ENCODE assay signal across 8 mouse cellular contexts in the genomic region with DNA sequence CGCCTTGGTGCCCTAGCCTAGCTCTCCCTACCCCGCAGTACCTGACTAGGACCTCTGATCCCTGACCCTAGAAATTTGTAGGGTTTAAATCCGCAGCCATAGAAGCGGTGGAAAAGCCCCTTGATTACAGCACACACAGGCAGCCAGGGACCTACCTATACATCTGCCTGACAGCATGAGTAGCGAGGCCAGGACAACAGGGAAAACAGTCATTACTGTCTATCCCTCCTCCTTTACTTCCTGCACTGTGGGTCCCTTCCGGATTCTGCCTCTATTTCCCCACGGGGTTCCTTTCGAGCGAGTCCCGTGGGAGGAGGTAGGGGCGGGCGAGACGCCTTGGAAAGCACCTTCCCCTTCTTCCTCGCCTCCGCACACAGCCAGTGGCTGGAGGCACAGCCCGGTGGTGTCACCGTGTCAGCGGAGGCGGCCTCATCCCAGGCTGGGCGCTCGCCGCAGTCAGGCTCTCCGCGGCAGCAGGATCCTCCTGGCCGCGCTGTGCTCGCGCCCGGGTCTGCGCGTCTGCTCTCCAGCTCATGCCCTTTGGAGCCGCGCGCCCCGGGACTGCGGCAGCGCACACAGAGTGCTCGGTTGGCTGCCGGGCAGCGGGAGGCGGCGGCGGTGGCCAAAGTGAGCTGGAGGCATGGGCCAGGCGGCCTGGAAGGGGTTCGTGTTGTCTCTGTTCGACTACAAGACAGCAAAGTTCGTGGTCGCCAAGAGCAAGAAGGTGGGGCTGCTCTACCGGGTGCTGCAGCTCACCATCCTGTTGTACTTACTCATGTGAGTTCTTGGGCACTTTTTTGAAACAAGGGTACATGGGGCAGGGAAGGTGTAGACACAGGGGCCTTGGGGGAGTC. TPM values are rescaled to one million over a fixed set of nuclear protein-coding genes. Genes with fewer than 3 reads are reported as not detected.
DNase-seq lines count a peak whose midpoint lies in the region; ATAC-seq and TF ChIP-seq lines count a peak whose summit lies in the region.

TSS of gene P2rx5 (plus strand) at position 465 of the 854 bp plus-strand sequence.

- peak within 1 kb of the TSS; percentile 79 for H3K4me2 ChIP-seq in heart, embryonic 16.5 days (ENCODE audit: low read depth, low read length)
- H3K4me2 ChIP-seq in kidney, postnatal 0 days (ENCODE audit: low read length): peak within 1 kb of the TSS; percentile 85

- peaks cover 50% of the 10 kb centered on the region for H3K27me3 ChIP-seq in embryonic facial prominence, embryonic 10.5 days (replicated peaks; ENCODE audit: low read depth, poor library complexity, severe bottlenecking)
- peaks cover 14% of the 10 kb centered on the region for H3K27me3 ChIP-seq in heart, embryonic 16.5 days (ENCODE audit: control insufficient read depth, insufficient read depth, low read length)
- H3K27me3 ChIP-seq in kidney, postnatal 0 days (ENCODE audit: insufficient read depth, low read length): peaks cover 8% of the 10 kb centered on the region; the same call in 1 of the 2 replicates

- H3K36me3 ChIP-seq in embryonic facial prominence, embryonic 10.5 days (replicated peaks): no peaks in the 10 kb centered on the region
- H3K36me3 ChIP-seq in heart, embryonic 16.5 days (ENCODE audit: control insufficient read depth, insufficient read depth): no peaks in the 10 kb centered on the region
- H3K36me3 ChIP-seq in kidney, postnatal 0 days (ENCODE audit: insufficient read depth, low read length): no peaks in the 10 kb centered on the region

- H3K9ac ChIP-seq in heart, embryonic 16.5 days (ENCODE audit: low read length): peak within 1 kb of the TSS; percentile 69
- H3K9ac ChIP-seq in kidney, postnatal 0 days (ENCODE audit: low read depth, low read length): peak within 1 kb of the TSS; percentile 38; the same call in 1 of the 2 replicates

- H3K9me3 ChIP-seq in embryonic facial prominence, embryonic 10.5 days: no peaks in the 10 kb centered on the region
- H3K9me3 ChIP-seq in heart, embryonic 16.5 days (replicated peaks; ENCODE audit: control insufficient read depth, low read length): no peaks in the 10 kb centered on the region
- H3K9me3 ChIP-seq in kidney, postnatal 0 days (replicated peaks; ENCODE audit: low read length): no peaks in the 10 kb centered on the region

- peak; percentile 84 for ATAC-seq in heart, embryonic 16.5 days (replicated peaks; ENCODE audit: extremely low read depth, insufficient read depth, low FRiP score)
- peak; percentile 81 for ATAC-seq in kidney, postnatal 0 days (replicated peaks; ENCODE audit: low FRiP score, low read depth)
- ATAC-seq in megakaryocyte, adult 5-6 weeks (ENCODE audit: poor library complexity, severe bottlenecking): peak; percentile 47

- TF ChIP-seq CTCF in kidney, postnatal 0 days (IDR thresholded peaks at IDR 0.05; ENCODE audit: low read depth): no peak

- no peak within 1 kb of the TSS for H3K27ac ChIP-seq in embryonic facial prominence, embryonic 10.5 days (replicated peaks)
- H3K27ac ChIP-seq in heart, embryonic 16.5 days (ENCODE audit: low read length): peak within 1 kb of the TSS; percentile 63
- no peak within 1 kb of the TSS for H3K27ac ChIP-seq in kidney, postnatal 0 days

- WGBS in embryonic facial prominence, embryonic 10.5 days: 3% methylated on average over 49 of the region's 49 CpGs
- WGBS in heart, embryonic 16.5 days: 2% methylated on average over 49 of the region's 49 CpGs
- 3% methylated on average over 49 of the region's 49 CpGs for WGBS in kidney, postnatal 0 days

- peaks cover 15% of the 10 kb centered on the region for H3K4me1 ChIP-seq in embryonic facial prominence, embryonic 10.5 days
- peaks cover 10% of the 10 kb centered on the region; the same call in 1 of the 2 replicates for H3K4me1 ChIP-seq in heart, embryonic 16.5 days (ENCODE audit: control insufficient read depth, insufficient read depth, low read length)
- H3K4me1 ChIP-seq in kidney, postnatal 0 days (replicated peaks; ENCODE audit: insufficient read depth, low read length): no peaks in the 10 kb centered on the region

- DNase-seq in urinary bladder, adult 2 months (ENCODE audit: low spot score): peak; percentile 40
- no peak for DNase-seq in urinary bladder, postnatal 10 days (ENCODE audit: low spot score)
- peak; percentile 71 for DNase-seq in embryonic facial prominence, embryonic 10.5 days (ENCODE audit: low spot score)
- DNase-seq in kidney, postnatal 0 days (ENCODE audit: low spot score): peak; percentile 61
- DNase-seq in yolk sac, embryonic 10.5 days (ENCODE audit: low spot score): peak; percentile 45
- no peak for DNase-seq in spleen, adult 12 weeks (ENCODE audit: low spot score)

- H3K4me3 ChIP-seq in embryonic facial prominence, embryonic 10.5 days: peak within 1 kb of the TSS; percentile 62
- peak within 1 kb of the TSS; percentile 55 for H3K4me3 ChIP-seq in heart, embryonic 16.5 days (ENCODE audit: low read length)
- H3K4me3 ChIP-seq in kidney, postnatal 0 days (replicated peaks; ENCODE audit: low read depth, low read length): peak within 1 kb of the TSS; percentile 35

RNA-seq across cellular contexts. Expression of gene P2rx5, which starts in this region (rescaled TPM):
- polyA plus RNA-seq in urinary bladder, adult 2 months (2012; rRNA removed): 3.1 TPM in 2 replicates
- polyA plus RNA-seq in embryonic facial prominence, embryonic 10.5 days (2016; fragmentation: Nextera tagmentation; extraction: Ambion mirVana): 0.10 and 0.18 TPM in 2 replicates
- 2.2 and 2.9 TPM in 2 replicates for polyA plus RNA-seq in heart, embryonic 16.5 days (2015; fragmentation: Nextera tagmentation; extraction: Ambion mirVana)
- 1.3 and 1.6 TPM in 2 replicates for polyA plus RNA-seq in kidney, postnatal 0 days (2015; fragmentation: Nextera tagmentation; extraction: Ambion mirVana)
- not detected in 2 replicates for total RNA-seq in megakaryocyte, adult 5-6 weeks (2015)
- total RNA-seq in megakaryocyte, adult 5-6 weeks (2017): not detected in 2 replicates

Comparison
In these comparisons a context has a peak if more than half of its experiments do, and no peak if none do; other contexts are left out.
1. DNase-seq: peak in urinary bladder, adult 2 months (single experiment), kidney, postnatal 0 days (single experiment) and yolk sac, embryonic 10.5 days (single experiment); none in urinary bladder, postnatal 10 days (single experiment) and spleen, adult 12 weeks (single experiment).
2. Peak in DNase-seq and H3K4me3 ChIP-seq in embryonic facial prominence, embryonic 10.5 days; RNA of the gene not detected or under 1 TPM.
3. Peak in ATAC-seq in megakaryocyte, adult 5-6 weeks; RNA of the gene not detected or under 1 TPM.
4. Peak in every context shown above with its lines, with median percentiles within 50 percentile points of each other: H3K4me3 ChIP-seq and ATAC-seq.